Mouse (Mus musculus): ENCODE measurements at regions not wholly inside any gene's neighbourhood (a gene's known extent, or its start where the extent isn't known, plus 50 kb on each side); places are given as distances from the start of the nearest gene placed in this dataset.

- H3K36me3 ChIP-seq (ENCODE audit: control insufficient read depth in 1 of 2, insufficient read depth in 2 of 2, low read length in 2 of 2) = no peaks in the 10 kb centered on the region
- no peaks in the 10 kb centered on the region for H3K4me1 ChIP-seq (ENCODE audit: control insufficient read depth in 1 of 2, insufficient read depth in 2 of 2, low read length in 2 of 2)
- DNase-seq (ENCODE audit: low read depth, low spot score) = no peak
- H3K27ac ChIP-seq (ENCODE audit: control insufficient read depth, low read depth, low read length) = no peak overlapping the region
- no peaks in the 10 kb centered on the region for H3K79me2 ChIP-seq (ENCODE audit: control insufficient read depth, insufficient read depth, low read length, poor library complexity)
- no peaks in the 10 kb centered on the region for H3K9me3 ChIP-seq (replicated peaks; ENCODE audit: insufficient read depth, low read length)
- H3K4me3 ChIP-seq (ENCODE audit: control insufficient read depth in 1 of 2, insufficient read depth in 1 of 2, low read depth in 2 of 2, low read length in 2 of 2) = no peak overlapping the region
- H3K9ac ChIP-seq (ENCODE audit: control insufficient read depth, low read depth, low read length, poor library complexity, severe bottlenecking) = no peak overlapping the region
- no peak for TF ChIP-seq ZNF384 (IDR thresholded peaks at IDR 0.05; ENCODE audit: low read depth, low read length)
- no peak for TF ChIP-seq KAT2A (conservative IDR thresholded peaks at IDR 0.05; ENCODE audit: low read depth, low read length)
- TF ChIP-seq CTCF (IDR thresholded peaks at IDR 0.05 in 2 of 3, conservative IDR thresholded peaks at IDR 0.05 in 1 of 3; ENCODE audit: control insufficient read depth in 1 of 3, insufficient read depth in 1 of 3, low read depth in 2 of 3, low read length in 3 of 3, poor library complexity in 1 of 3, severe bottlenecking in 1 of 3) = no peak
- TF ChIP-seq TAL1 (IDR thresholded peaks at IDR 0.05; ENCODE audit: low read length) = no peak
- TF ChIP-seq ETS1 (IDR thresholded peaks at IDR 0.05; ENCODE audit: low read depth, low read length) = no peak
- no peak for TF ChIP-seq JUND (IDR thresholded peaks at IDR 0.05; ENCODE audit: low read depth, low read length)
- no peak for TF ChIP-seq EP300 (IDR thresholded peaks at IDR 0.05; ENCODE audit: low read depth in 1 of 2, low read length in 2 of 2)
- no peak for TF ChIP-seq ZMIZ1 (IDR thresholded peaks at IDR 0.05; ENCODE audit: low read depth, low read length)
- TF ChIP-seq MAX (IDR thresholded peaks at IDR 0.05; ENCODE audit: low read length) = no peak
- TF ChIP-seq RAD21 (IDR thresholded peaks at IDR 0.05; ENCODE audit: low read depth, low read length) = no peak
- H3K27me3 ChIP-seq (ENCODE audit: control insufficient read depth in 1 of 2, insufficient read depth in 2 of 2, low read length in 2 of 2) = no peaks in the 10 kb centered on the region
Observed at GRCm38 (mm10) chr12:16277144-16277543, 333.6 kb downstream of the Lpin1 start.

DNA sequence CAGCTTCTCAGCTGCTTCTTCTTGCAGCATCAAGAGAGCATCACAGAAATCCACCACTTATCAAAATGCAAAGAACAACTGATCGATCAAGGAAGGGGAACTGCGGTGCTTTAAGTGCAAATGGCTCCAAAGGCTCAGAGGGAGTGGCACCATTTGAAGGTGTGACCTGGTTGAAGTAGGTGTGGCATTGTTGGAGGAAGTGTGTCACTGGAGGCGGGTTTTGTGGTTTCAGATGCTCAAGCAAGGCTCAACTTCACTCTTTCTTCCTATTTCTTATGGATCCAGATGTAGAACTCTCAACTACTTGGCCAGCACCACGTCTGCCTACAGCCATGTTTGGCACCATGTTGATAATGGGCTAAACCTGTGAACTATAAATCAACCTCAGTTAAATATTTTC is 334.5 kb downstream of the Lpin1 start:
- Histone ChIP-seq H3K4me3 (ENCODE audit: control insufficient read depth in 1 of 2, insufficient read depth in 1 of 2, low read depth in 2 of 2, low read length in 2 of 2) (no peak overlapping the region), H3K27ac (ENCODE audit: control insufficient read depth, low read depth, low read length) (no peak overlapping the region), H3K36me3 (ENCODE audit: control insufficient read depth in 1 of 2, insufficient read depth in 2 of 2, low read length in 2 of 2) (no peaks in the 10 kb centered on the region), H3K79me2 (ENCODE audit: control insufficient read depth, insufficient read depth, low read length, poor library complexity) (no peaks in the 10 kb centered on the region), H3K9ac (ENCODE audit: control insufficient read depth, low read depth, low read length, poor library complexity, severe bottlenecking) (no peak overlapping the region), H3K27me3 (ENCODE audit: control insufficient read depth in 1 of 2, insufficient read depth in 2 of 2, low read length in 2 of 2) (no peaks in the 10 kb centered on the region), H3K4me1 (ENCODE audit: control insufficient read depth in 1 of 2, insufficient read depth in 2 of 2, low read length in 2 of 2) (no peaks in the 10 kb centered on the region), H3K9me3 (replicated peaks; ENCODE audit: insufficient read depth, low read length) (no peaks in the 10 kb centered on the region)
- DNase-seq (ENCODE audit: low read depth, low spot score) = peak; percentile 4
- TF ChIP-seq MYC (IDR thresholded peaks at IDR 0.05; ENCODE audit: low read depth, low read length) = no peak
- TF ChIP-seq MEF2A (IDR thresholded peaks at IDR 0.05; ENCODE audit: extremely low read depth, insufficient replicate concordance, low read depth, low read length, poor library complexity, severe bottlenecking) = no peak
- no peak for TF ChIP-seq BHLHE40 (IDR thresholded peaks at IDR 0.05; ENCODE audit: borderline replicate concordance, low read depth, low read length)
- no peak for TF ChIP-seq NRF1 (IDR thresholded peaks at IDR 0.05; ENCODE audit: insufficient read depth, low read depth, low read length, poor library complexity, severe bottlenecking)
- no peak for TF ChIP-seq GATA1 (IDR thresholded peaks at IDR 0.05; ENCODE audit: low read depth, low read length)
- no peak for TF ChIP-seq SMC3 (IDR thresholded peaks at IDR 0.05; ENCODE audit: low read depth, low read length)
- no peak for TF ChIP-seq USF1 (IDR thresholded peaks at IDR 0.05; ENCODE audit: low read depth, low read length)
- TF ChIP-seq USF2 (IDR thresholded peaks at IDR 0.05; ENCODE audit: borderline replicate concordance in 1 of 2, insufficient read depth in 1 of 2, low read depth in 1 of 2, low read length in 2 of 2) = no peak
- no peak for TF ChIP-seq RAD21 (IDR thresholded peaks at IDR 0.05; ENCODE audit: low read depth, low read length)

All from MEL (cell line).